Mouse (Mus musculus) MN1 (cell line): ENCODE results near the gene Glb1.
"Not testable (repeated sequence)": the region's sequence is repeated elsewhere in the genome, so short reads cannot be mapped to it uniquely, and the experiment has no call there.

Experiments
- DNase-seq: peaks from one replicate; pipeline ENCODE4 v3.0.0-alpha.2; 2016; ENCODE audit warnings: low spot score

Glb1 gene

DNA sequence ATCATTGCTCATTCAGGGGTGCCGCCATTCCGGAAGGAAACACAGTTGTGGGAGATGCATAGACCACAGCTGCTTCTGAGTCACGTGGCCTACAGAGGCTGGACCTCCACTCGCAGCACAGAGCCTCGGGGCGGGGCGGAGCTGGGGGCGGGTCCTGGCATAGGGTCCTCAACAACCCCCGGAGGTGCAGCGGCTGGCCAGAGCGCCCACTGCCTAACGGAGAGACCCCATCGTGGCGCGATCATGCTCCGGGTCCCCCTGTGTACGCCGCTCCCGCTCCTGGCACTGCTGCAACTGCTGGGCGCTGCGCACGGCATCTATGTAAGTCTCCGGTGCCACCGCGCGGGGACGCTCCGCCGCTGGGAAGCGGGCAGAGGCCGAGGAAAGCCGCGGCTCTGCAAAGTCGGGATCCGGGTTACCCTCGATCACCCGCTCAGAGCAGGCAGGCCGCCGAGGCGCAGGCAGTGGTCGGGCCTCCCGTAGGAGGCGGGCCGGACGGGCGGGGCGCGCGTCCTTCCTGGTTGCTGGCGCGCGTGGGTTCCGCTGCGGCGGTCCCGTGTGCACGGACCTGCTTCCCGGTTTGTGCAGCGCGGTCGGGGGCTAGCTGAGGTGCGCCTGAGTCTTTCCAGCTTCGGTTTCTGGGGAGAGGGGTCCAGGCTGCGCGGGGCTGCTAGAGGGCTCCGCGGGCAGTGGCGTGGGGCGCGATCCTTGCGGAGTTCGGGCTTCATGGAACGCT is at the start of gene Glb1, which contains the start of gene Tmppe:
Glb1 (plus strand) TSS at position 128 of the 736 bp plus-strand sequence.
Tmppe (plus strand) TSS at position 157 of the 736 bp plus-strand sequence.
- peak; percentile 82 for DNase-seq

DNA sequence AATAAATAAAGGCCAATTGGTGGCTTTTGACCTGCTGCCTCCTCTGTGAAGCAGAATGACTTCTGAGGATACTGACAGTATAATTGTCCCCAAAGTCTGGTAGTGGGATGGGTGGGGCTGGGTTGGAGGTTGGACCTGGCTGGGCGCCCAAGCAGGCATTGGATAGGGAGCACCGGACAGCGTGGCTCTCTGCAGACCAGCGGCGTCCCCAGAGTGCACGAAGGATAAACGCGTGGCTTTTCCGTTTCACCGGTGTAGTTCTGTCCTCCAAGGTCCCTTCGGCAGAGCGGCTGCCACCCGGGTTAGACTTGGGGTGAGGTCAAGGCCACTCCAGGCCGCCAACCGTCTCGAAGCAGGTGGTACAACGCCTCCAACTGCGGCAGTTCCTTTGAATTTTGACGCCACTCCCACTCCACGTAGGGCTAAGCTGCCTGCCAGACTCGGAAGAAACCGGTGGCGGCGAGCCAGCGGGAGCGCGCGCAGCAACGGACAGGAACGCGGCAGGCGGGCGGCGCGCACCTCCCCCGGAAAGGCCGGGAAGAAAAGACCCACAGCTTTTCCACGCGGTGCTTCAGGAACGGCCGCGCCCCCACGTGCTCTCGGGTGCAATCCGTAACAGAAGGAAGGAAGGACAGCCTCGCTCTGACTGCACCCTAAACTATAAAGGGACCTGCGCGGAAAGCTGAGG is 32.9 kb upstream of the Glb1 start:
- peak; percentile 86 for DNase-seq

DNA sequence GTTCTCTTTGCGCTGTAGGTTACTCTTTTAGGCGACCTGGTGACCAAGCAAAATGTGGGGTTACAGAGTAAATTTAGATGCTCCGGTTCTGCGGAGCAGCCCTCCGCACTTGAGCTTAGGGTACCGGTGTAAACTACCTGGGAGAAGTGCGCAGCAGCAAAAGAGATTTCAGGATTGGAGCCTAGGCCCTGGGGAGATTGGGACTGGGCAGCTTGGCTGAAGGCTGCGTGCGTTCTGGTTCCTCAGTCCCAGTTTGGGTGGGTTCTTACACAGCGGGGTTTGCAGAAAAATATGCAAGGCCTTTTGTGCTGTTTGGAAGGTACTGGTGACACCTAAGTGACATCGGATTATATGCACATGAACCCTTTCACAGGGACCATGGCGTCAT is 32.4 kb upstream of the Glb1 start:
- DNase-seq, result no peak

DNA sequence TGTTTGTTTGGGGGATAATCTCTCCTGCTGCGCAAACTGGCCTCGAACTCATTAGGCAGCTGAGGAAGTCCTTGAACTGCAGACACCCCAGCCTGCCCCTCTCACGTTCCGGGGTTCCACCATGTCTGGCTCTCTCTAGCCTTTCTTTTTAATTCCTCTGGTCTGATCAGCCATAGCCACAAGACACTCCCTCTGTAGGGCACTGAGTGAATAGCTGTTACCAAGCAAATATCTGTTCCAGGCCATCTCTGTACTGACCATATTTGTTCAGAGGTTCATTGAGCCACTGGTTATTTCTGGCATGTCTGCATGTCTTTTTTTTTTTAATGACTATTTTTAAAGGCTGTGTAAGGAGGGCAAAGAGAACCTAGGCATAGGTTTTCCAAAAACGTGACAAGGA is 31.5 kb upstream of the Glb1 start:
- DNase-seq, result not testable (repeated sequence)

DNA sequence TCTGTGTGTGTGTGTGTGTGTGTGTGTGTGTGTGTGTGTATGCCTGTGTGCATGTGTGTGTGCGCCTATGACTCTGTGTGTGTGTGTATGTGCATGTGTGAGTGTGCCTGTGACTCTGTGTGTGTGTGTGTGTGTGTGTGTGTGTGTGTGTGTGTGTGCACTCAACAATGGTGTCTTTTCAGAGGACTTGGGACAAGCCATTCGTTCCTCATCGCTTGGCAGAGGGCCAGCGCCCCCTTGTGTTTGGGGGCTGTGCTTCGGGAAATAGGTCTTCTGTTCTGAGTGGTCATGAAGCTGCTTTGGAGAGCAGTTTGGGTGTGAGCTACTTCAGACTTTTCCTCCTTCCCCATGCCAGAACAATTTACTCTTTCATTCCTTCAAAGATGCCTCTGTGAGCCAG is 29.2 kb upstream of the Glb1 start:
- not testable (repeated sequence) for DNase-seq

DNA sequence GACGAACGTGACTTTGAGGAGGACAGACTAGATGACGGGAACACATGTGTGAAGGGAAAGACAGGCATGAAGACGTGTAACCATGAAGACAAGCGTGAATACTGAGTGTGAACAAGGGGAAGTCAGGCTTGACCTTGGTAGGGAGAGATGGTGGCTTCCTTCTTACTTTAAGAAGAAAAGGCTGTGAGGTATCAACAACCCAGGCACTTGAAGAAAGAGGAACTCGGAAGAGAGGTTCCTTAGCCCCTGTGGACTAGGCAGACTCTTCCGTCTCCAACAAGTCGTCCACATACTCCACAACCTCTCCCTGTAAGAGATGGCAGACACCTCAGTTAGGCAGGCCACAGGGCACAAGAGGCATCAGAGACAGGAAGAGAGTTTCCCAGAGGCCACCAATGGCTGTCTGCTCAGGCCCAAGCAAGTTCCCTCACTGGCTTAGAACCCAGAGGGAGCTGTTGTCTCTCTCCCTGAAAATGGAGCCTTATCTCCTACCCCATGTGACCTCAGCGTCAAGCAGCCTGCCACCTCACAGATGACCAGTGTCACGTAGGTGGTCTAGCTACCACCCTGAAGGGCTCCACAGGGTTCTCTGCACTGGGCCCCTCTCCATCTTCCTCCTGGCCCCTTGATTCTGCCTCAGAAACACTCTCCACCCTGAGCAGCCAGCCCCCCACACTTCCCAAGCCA is 25.5 kb upstream of the Glb1 start:
- DNase-seq, result no peak

DNA sequence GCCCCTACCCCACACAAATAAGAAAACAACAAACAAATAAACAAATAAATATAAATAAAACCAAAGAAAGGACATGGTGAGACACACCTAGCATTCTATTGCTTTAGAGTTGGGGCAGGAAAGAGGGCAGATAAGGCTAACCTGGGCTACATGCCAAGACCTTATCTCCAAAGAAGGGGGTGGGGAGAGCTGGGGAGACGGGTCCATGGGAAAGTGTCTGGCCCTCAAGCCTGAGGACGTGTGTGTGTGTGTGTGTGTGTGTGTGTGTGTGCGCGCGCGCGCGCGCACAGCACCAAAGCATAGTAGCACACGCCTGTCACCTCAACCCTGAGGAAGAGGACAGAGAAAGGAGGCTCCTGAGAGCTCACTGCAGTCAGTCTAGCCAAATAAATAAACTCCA is 23.7 kb upstream of the Glb1 start:
- DNase-seq, result no peak

DNA sequence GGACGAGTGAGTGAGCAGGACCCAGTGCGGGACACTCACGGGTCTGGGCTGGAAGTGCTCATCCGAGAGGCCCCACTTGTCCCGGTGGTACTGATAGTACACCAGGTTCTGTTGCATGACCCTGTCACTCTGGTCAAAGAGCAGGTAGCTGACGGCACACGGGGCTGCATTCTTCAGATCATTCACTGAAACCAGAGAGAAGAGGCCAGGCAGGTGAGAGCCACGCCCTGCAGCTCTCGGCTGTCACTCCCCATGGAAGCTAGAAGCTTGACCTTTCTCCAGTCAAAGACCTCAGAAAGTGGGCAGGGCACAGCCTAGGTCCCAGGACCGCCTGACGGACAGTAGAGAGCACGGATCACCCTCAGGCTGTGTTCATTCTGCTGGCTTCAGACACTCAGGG is 21.0 kb upstream of the Glb1 start:
- DNase-seq, result no peak

DNA sequence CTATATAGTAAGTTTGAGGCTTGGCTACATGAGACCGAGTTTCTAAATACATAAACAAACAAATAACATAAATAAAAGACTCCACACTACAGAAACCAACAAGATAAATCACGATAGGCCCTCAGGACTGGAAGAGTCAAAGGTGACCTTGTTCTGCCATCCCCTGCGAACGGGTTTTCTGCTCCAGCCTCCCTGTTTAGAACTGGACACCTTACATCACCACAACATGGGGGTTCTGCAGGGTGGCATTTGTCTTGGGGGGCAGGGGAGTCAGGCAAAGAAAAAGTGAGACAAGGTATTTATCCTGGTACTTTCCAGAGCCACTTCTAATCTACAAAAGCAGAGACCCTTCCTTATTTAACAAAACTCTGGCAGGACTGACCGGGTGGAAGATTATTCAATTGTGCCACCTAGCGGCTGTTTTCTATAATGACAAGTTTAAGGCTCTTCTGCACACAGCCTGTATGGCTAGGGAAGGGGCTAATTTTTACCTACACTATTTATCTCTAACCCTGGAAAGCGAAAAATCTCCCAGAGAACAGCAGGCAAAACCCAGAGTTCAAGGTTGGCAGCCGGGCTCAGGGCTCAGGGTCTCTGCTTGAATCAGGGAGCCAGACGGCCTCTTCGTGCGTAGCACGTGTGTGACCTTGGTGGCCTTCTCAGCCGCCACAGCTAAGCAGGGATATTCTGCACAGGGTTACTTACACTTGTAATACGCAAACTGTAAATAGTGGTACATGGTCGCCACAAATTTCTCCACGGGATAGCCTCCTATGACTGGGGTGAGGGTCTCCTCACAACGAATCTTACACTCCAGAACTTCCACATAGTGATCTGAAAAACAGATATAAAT is 19.8 kb upstream of the Glb1 start:
- DNase-seq, result peak; percentile 64

DNA sequence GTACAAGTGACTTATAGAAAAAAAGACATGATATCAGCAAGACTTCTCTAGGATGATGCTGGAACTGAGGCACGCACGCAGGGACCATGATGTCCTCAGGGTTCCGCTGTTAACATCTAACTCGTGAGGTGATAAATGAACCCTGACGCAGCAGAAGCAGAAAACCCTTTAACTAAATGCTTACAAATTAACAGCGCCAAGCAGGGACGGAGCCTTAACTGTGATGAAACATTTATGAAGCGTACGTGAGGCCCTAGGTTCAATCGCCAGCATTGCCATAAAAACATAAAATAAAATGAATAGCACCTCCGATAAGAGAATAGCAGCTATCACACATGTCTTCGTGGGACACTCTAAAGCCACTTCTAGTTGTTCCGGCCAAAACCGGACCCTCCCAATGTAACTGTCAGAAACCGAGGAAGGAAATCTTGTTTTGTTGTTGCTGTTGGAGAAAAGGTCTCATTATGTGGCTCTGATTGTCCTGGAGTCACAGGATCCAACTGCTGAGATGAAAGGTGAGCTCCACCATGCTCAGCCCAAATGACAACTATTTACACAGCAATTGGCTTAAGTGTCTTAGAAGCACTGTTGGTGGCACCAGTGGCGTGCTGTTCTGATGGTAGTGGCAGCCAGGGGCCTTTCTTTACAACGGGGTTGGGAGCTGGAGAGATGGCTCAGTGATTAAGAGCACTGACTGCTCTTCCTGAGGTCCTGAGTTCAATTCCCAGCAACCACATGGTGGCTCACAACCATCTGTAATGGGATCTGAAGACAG is 17.8 kb upstream of the Glb1 start:
- DNase-seq, result no peak

DNA sequence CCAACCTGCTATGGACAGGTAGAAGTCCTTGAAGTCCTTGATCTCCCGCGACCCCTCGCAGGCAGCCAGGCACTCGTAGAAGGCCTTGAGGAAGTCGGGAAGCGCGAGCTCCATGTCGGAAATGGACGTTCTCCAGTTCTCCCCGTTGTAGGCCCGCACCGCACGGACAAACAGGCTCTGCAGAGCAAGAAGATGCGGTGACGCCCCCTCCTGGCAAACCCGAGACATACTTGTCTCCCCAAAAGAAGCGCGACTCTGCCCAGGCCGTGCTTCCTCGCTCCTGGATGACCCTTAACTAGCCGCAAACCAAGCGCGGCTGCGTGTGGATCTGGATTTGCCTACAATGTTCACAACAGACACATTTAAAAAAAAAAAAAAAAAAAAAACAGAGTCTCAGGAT is 16.2 kb upstream of the Glb1 start:
- no peak for DNase-seq

DNA sequence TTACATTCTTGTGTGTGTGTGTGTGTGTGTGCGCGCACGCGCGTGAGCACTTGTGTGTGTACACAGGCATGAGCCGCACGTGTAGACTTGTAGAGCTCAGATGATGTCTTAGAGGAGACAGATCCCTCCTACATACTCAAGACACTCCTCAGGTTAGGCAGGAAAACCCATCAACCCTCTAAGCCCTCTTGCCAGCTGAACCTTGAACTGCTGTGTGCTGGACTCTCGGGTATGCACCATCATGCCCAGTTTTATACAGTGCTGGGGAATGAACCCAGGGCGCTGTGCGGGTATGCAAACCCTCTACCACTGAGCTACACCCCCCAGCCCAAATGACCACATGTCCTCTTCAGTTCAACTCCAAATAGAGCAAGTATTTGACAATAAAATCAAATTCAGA is 15.7 kb upstream of the Glb1 start:
- no peak for DNase-seq

DNA sequence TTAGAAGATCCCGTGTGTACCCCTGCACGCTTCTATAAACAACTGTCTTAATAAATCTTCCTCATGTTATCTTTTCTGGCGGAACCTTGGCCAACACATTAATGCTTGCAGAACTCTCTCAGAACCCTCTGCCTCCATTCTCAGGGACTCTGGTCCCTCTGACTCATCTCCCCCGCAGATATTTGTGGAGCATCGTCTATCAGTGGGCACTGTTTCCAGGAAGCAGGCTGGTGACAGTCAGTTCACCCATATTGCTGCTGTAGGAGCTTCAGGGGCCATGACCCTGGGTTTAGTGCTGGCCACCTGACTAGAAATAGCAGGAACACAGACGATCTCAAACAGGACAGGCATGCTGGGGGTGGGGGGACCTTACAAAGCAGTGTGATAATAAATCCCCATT is 13.8 kb upstream of the Glb1 start:
- no peak for DNase-seq

DNA sequence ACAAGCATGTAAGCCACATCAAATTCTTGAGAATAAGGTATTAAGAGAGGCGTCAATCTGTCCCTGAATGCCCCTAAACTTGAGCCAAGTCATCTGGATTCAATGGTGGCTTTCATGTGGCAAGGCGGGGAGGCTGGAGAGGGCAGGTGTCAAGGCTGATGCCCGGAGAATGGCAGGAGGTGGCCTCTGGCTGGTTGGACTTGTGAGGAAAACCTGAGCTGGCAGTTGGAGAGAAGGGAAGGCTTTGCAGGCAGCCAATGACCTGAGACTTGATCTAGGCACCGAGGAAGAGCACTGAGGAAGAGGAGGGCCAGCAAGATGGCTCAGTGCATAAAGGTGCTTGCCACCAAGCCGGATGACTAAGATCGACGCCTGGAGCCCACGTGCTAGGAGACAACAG is 12.6 kb upstream of the Glb1 start:
- no peak for DNase-seq

DNA sequence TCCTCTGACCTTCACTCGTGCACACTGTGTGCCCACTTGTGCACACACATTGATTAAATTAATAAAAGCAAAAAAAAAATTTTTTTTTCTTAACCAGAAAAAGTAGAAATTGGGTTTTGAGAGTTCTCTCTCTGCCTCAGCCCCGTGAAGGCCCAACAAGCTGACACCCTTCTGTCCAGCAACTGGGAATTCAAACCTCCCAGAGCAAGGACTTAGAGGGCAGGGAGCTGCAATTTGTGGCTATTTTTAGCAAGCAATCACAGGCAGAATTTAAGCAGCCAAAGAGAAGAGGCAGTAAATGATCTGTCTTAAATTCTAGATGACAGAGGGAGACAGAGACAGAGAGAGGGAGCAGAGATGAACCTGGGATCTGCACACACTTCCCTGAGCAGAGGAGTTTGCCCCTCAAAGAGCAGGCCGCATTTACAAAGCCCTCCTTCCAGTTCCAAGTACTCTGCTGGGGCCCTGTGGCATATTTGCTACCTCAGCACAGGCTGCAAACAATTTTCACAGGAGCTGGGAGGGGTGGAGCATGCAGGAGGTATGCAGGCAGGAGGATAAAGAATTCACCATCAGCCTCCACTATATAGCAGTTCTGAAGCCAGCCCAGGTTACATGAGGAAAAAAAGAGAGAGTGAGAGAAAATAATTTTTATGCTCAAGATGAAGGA is 12.0 kb upstream of the Glb1 start:
- no peak for DNase-seq

DNA sequence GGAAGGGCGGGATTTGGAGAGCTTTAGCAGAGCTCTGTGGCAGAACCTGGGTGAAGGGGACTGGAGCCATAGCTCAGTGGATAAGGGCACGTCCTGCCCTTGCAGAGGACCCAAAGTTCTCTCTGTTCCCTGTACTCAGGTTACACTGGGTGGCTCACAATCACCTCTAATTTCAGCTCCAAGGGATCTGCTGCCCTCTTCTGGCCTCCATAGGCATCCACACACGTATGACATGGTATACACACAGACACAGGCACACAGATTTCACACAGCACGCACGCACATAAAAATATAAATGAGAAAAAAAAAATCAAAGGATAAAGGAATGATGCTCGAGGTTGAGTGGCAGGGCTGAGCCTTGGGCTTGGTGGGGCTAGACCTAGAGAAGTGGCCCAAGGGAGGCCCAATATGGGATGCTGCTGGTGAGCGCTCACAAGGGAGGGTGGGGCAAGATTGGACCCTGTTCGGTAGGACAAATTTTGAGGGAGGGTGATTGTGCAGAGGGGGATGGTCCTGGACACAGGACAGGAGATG is 11.4 kb upstream of the Glb1 start:
- DNase-seq, result peak; percentile 37

DNA sequence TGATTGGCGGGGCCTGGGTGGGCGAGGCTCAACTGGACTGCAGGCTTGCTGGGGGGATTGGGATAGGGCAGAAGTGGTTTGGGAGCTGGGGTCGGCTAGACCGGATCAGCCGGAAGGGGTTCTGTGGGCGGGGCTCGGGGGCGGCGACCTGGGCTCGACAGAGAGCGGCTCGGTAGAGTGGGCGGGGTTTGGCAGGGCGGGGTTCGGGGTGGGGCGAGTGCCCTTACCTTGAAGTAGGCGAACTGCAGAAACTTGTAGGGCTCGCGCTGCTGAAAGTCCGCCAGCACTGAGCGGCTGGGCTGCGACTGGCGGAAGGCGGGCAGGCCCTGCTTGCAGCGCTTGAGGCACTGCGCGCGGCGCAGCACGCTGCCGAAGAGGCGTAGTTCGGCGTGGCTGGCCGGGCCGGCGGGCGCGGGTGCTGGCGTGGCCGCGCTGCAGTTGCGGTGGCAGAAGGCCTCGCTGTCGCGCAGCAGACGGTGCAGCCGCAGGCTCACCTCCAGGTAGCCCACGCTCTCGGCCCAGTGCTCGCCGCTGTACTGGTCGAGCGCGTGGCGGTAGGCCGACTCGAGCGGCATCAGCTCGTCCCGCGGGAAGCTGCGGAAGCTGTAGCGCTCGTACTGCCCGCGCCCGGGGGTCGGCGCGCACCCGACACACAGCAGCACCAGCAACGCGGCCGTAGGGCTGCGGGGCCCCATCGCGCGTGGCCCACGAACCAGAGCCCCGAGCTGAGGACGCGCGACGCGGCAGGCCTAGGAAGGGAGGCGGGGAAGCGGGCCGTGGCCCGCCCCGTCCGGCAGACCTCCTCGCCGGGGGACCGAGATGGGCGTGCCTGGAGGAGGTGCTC is 10.7 kb upstream of the Glb1 start, which contains the start of gene Crtap:
Crtap (minus strand) TSS at position 771 of the 844 bp plus-strand sequence.
- peak; percentile 73 for DNase-seq

DNA sequence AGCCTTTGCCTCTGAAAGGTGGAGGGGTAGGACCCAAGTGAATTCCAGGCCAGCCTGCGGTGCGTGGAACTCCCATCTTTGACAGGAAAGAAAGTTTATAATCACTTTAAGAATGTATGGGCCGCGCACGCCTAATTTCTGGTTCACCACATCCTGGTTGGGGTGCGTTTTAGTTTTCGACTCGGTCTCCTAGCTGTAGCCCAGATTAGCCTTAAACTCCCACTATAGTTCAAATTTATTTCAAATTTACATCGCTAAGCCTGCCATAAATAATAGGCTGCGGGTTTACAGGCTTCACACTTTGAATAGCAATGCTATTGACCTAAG is 10.2 kb upstream of the Glb1 start:
- DNase-seq, result no peak

DNA sequence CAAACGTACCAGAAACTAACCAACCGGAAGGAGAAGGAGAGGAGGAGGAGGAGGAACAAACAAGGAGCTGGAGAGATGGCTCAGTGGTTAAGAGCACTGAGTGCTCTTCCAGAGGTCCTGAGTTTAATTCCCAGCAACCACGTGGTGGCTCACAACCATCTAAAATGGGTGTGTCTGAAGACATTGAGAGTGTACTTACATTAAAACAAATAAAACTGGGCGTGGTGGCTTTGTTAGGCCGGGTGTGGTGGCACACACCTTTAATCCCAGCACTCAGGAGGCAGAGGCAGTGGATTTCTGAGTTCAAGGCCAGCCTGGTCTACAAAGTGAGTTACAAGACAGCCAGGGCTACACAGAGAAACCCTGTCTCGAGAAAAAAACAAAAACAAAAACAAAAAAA is 6.7 kb upstream of the Glb1 start:
- DNase-seq, result not testable (repeated sequence)

DNA sequence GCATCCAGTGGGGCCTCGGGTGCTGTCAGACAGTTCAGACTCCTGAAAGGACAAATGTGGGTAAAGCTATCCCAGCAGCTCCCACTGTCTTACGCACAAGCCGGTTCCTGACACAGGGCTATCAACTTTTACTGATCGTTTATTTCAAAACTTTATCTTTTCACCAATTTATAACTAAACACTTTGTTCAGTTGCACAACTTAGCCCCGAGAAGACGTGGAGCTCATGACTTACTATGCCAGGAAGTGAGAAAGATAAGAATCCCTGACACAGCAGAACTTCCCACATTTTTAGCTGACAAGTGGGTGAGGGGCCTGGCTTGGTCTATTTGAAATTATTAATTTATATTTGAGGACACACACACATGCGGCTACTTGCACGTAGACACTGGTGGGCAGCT is 6.2 kb upstream of the Glb1 start:
- no peak for DNase-seq
